ENCODE assay signal across 8 mouse cellular contexts in genomic region chr1:88007692-88008210, GRCm38 (mm10). TPM values are rescaled to one million over a fixed set of nuclear protein-coding genes. Genes with fewer than 3 reads are reported as not detected.
DNase-seq lines count a peak whose midpoint lies in the region; ATAC-seq and TF ChIP-seq lines count a peak whose summit lies in the region.

No protein-coding gene starts in this region.

- peak overlapping the region; percentile 94 for H3K9ac ChIP-seq in heart, embryonic 14.5 days (ENCODE audit: low read length)
- peak overlapping the region; percentile 86 for H3K9ac ChIP-seq in ES-E14 (ENCODE audit: insufficient read depth, low read depth, low read length, poor library complexity, severe bottlenecking)
- H3K9ac ChIP-seq in forebrain, postnatal 0 days, result peak overlapping the region; percentile 84

- no peaks in the 10 kb centered on the region for H3K27me3 ChIP-seq in heart, embryonic 14.5 days (ENCODE audit: control insufficient read depth, insufficient read depth, low read length)
- no peaks in the 10 kb centered on the region for H3K27me3 ChIP-seq in forebrain, postnatal 0 days (ENCODE audit: insufficient read depth, low read length)
- no peaks in the 10 kb centered on the region for H3K27me3 ChIP-seq in midbrain, embryonic 10.5 days (ENCODE audit: low read depth, poor library complexity, severe bottlenecking)

- ATAC-seq in heart, embryonic 14.5 days (ENCODE audit: insufficient number of reproducible peaks, insufficient read depth, low FRiP score, low read depth), result no peak; the same call in 1 of the 2 replicates
- peak; percentile 39 for ATAC-seq in forebrain, postnatal 0 days

- no peaks in the 10 kb centered on the region for H3K9me3 ChIP-seq in heart, embryonic 14.5 days (ENCODE audit: control insufficient read depth, low read length)
- no peaks in the 10 kb centered on the region for H3K9me3 ChIP-seq in ES-E14 (ENCODE audit: control insufficient read depth, insufficient read depth, low read depth, low read length)
- H3K9me3 ChIP-seq in forebrain, postnatal 0 days (ENCODE audit: low read length), result no peaks in the 10 kb centered on the region
- no peaks in the 10 kb centered on the region for H3K9me3 ChIP-seq in midbrain, embryonic 10.5 days (replicated peaks)

- peak overlapping the region; percentile 70 to 79 for H3K4me3 ChIP-seq in heart, embryonic 14.5 days (ENCODE audit: control insufficient read depth in 1 of 2, insufficient read depth in 1 of 2, low read depth in 1 of 2, low read length in 2 of 2)
- H3K4me3 ChIP-seq in ES-E14 (ENCODE audit: insufficient read depth in 1 of 2, low read depth in 1 of 2, low read length in 2 of 2, poor library complexity in 1 of 2, severe bottlenecking in 1 of 2), result peak overlapping the region; percentile 84 to 88
- H3K4me3 ChIP-seq in forebrain, postnatal 0 days (ENCODE audit: low read depth, low read length), result peak overlapping the region; percentile 70
- H3K4me3 ChIP-seq in midbrain, embryonic 10.5 days, result peak overlapping the region; percentile 72

- H3K4me1 ChIP-seq in heart, embryonic 14.5 days (ENCODE audit: control insufficient read depth in 2 of 2, insufficient read depth in 2 of 2, low read length in 2 of 2), result peaks cover 0 to 7% of the 10 kb centered on the region in 2 experiments; a peak in 1 of 4 replicates
- no peaks in the 10 kb centered on the region; a peak in 1 of 4 replicates for H3K4me1 ChIP-seq in ES-E14 (ENCODE audit: control insufficient read depth in 2 of 2, insufficient read depth in 2 of 2, low read length in 2 of 2, poor library complexity in 1 of 2)
- H3K4me1 ChIP-seq in forebrain, postnatal 0 days (ENCODE audit: insufficient read depth), result 0 out of 2 replicates have a peak, but pooled peaks cover 4% of the 10 kb centered on the region
- peaks cover 17% of the 10 kb centered on the region for H3K4me1 ChIP-seq in midbrain, embryonic 10.5 days

- no peak for TF ChIP-seq CTCF in forebrain, postnatal 0 days (IDR thresholded peaks at IDR 0.05; ENCODE audit: low read depth)

- DNase-seq in heart, adult 11 months, result no peak
- DNase-seq in ES-E14 (ENCODE audit: low read depth, low spot score), result no peak
- no peak for DNase-seq in forebrain, postnatal 0 days
- no peak for DNase-seq in midbrain, embryonic 10.5 days (ENCODE audit: low spot score)
- no peak for DNase-seq in left cerebral cortex, adult 8-10 months (ENCODE audit: low spot score in 2 of 2)
- no peak for DNase-seq in ovary, adult 18-20 months (ENCODE audit: low spot score)
- DNase-seq in cerebellum, adult 9-11 months, result no peak

- WGBS in heart, embryonic 14.5 days, result 8% methylated on average over 5 of the region's 5 CpGs
- 1% methylated on average over 5 of the region's 5 CpGs for WGBS in forebrain, postnatal 0 days
- 11% methylated on average over 5 of the region's 5 CpGs for WGBS in midbrain, embryonic 10.5 days

- in situ Hi-C loops in ES-E14 (cut with MboI; ENCODE audit: low sequenced_read_pairs in 2 of 2, unreplicated experiment in 2 of 2), result no loop called here

- H3K4me2 ChIP-seq in heart, embryonic 14.5 days (ENCODE audit: low read length), result peak overlapping the region; percentile 85
- H3K4me2 ChIP-seq in forebrain, postnatal 0 days (ENCODE audit: low read depth), result peak overlapping the region; percentile 57

- H3K27ac ChIP-seq in heart, embryonic 14.5 days (replicated peaks in 1 of 2; ENCODE audit: control insufficient read depth in 1 of 2, insufficient read depth in 1 of 2, low read depth in 2 of 2, low read length in 2 of 2), result peak overlapping the region; percentile 70 to 91
- no peak overlapping the region for H3K27ac ChIP-seq in ES-E14 (ENCODE audit: insufficient read depth, low read depth, low read length, poor library complexity, severe bottlenecking)
- H3K27ac ChIP-seq in forebrain, postnatal 0 days (ENCODE audit: low read depth, low read length), result peak overlapping the region; percentile 90
- peak overlapping the region; percentile 96 for H3K27ac ChIP-seq in midbrain, embryonic 10.5 days (replicated peaks)

- peaks cover 30% of the 10 kb centered on the region for H3K36me3 ChIP-seq in heart, embryonic 14.5 days (ENCODE audit: control insufficient read depth, insufficient read depth, low read length)
- H3K36me3 ChIP-seq in ES-E14 (ENCODE audit: control insufficient read depth, insufficient read depth, low read length, poor library complexity, severe bottlenecking), result no peaks in the 10 kb centered on the region
- peaks cover 9% of the 10 kb centered on the region for H3K36me3 ChIP-seq in forebrain, postnatal 0 days (ENCODE audit: insufficient read depth)
- H3K36me3 ChIP-seq in midbrain, embryonic 10.5 days, result peaks cover 28% of the 10 kb centered on the region

TF ChIP-seq in ES-E14, 5 proteins besides CTCF, POLR2A, EP300 and RAD21:
- TF ChIP-seq HCFC1 (IDR thresholded peaks at IDR 0.05; ENCODE audit: borderline replicate concordance, insufficient read depth, low read length) (no peak), CHD2 (IDR thresholded peaks at IDR 0.05; ENCODE audit: low read depth, low read length) (no peak)

RNA-seq across cellular contexts. Expression of gene Usp40, which starts 0.6 kb away (rescaled TPM):
- polyA plus RNA-seq in heart, embryonic 14.5 days (2014; fragmentation: Nextera tagmentation; extraction: Ambion mirVana), result 30.7 and 32.8 TPM in 2 replicates
- 8.9 and 10.4 TPM in 2 replicates for total RNA-seq in ES-E14 (2012; rRNA removed)
- total RNA-seq in forebrain, postnatal 0 days (2014; rRNA removed), result 15.4 and 19.0 TPM in 2 replicates
- polyA plus RNA-seq in forebrain, postnatal 0 days (2015; fragmentation: Nextera tagmentation; extraction: Ambion mirVana), result 5.1 and 8.0 TPM in 2 replicates
- polyA plus RNA-seq in midbrain, embryonic 10.5 days (2016; fragmentation: Nextera tagmentation; extraction: Ambion mirVana), result 30.9 and 35.0 TPM in 2 replicates
- 10 to 100 TPM; 21.4 to 23.2 (median 23.0) TPM for total RNA-seq in left cerebral cortex, adult 8-10 months (2022)

RNA-seq across cellular contexts. Expression of gene Ugt1a10, which starts 47.4 kb away (rescaled TPM):
- not detected in 2 replicates for polyA plus RNA-seq in heart, embryonic 14.5 days (2014; fragmentation: Nextera tagmentation; extraction: Ambion mirVana)
- total RNA-seq in ES-E14 (2012; rRNA removed), result not detected in 2 replicates
- not detected in 2 replicates for total RNA-seq in forebrain, postnatal 0 days (2014; rRNA removed)
- polyA plus RNA-seq in forebrain, postnatal 0 days (2015; fragmentation: Nextera tagmentation; extraction: Ambion mirVana), result not detected in 2 replicates
- polyA plus RNA-seq in midbrain, embryonic 10.5 days (2016; fragmentation: Nextera tagmentation; extraction: Ambion mirVana), result not detected in 2 replicates
- total RNA-seq in left cerebral cortex, adult 8-10 months (2022), result not detected
